Mouse (Mus musculus): ENCODE measurements around the gene Col1a2. TPM values are rescaled to one million over a fixed set of nuclear protein-coding genes. Genes with fewer than 3 reads are reported as not detected.

The Col1a2 gene
- 36.8 TPM for polyA plus RNA-seq (2014; fragmentation: Illumina TruSeq; extraction: RNeasy Lipid Tissue Mini Kit (QIAGEN cat#74804); ENCODE audit: low replicate concordance)

GRCm38 (mm10) chr6:4504603-4505131 is at the start of gene Col1a2:
TSS of gene Col1a2 (plus strand) at chr6:4504814.

Other genes with a start within 250 kb of the Col1a2 start
- gene Casd1, start 96.0 kb downstream of the Col1a2 start, polyA plus RNA-seq (2014; fragmentation: Illumina TruSeq; extraction: RNeasy Lipid Tissue Mini Kit (QIAGEN cat#74804); ENCODE audit: low replicate concordance) = 29.2 TPM
- 12.3 TPM for gene Sgce, start 242.4 kb downstream of the Col1a2 start, polyA plus RNA-seq (2014; fragmentation: Illumina TruSeq; extraction: RNeasy Lipid Tissue Mini Kit (QIAGEN cat#74804); ENCODE audit: low replicate concordance)
- gene Peg10, start 242.5 kb downstream of the Col1a2 start, polyA plus RNA-seq (2014; fragmentation: Illumina TruSeq; extraction: RNeasy Lipid Tissue Mini Kit (QIAGEN cat#74804); ENCODE audit: low replicate concordance) = 0.45 TPM

Data from small intestine, adult 10 weeks (tissue).